Mouse (Mus musculus): ENCODE measurements around the gene Gm3591.
"Not testable (repeated sequence)": the region's sequence is repeated elsewhere in the genome, so short reads cannot be mapped to it uniquely, and the experiment has no call there.

GRCm38 (mm10) chr14:6412382-6412781 lies at the start of gene Gm3591:
- not testable (repeated sequence) for TF ChIP-seq POLR2A (IDR thresholded peaks at IDR 0.05; ENCODE audit: control insufficient read depth, extremely low read depth, insufficient read depth, low read length, poor library complexity); CTCF (IDR thresholded peaks at IDR 0.05; ENCODE audit: borderline replicate concordance, control insufficient read depth, extremely low read depth, insufficient read depth, low read length, poor library complexity)

All from thymus, adult 2 months (tissue).